Mouse (Mus musculus) gastrocnemius, adult 18-20 months (tissue): ENCODE data around the gene Srrm2. TPM values are rescaled to one million over a fixed set of nuclear protein-coding genes. Genes with fewer than 3 reads are reported as not detected.

Experiments
- DNase-seq: peaks from one replicate; pipeline ENCODE4 v3.0.0; 2021; ENCODE audit warnings: low spot score
- long read RNA-seq, 2 experiments: library from polyadenylated mRNA; stranded (forward); transcript quantifications; one replicate each; pipeline ENCODE4 v2.0.0; 2021
- total RNA-seq, 2 experiments: library from RNA; stranded (reverse); gene quantifications; 2 replicates each; pipeline ENCODE4 v1.2.3; 2021

Srrm2 gene
- total RNA-seq: 100 to 1,000 TPM; 145 to 160 TPM
- long read RNA-seq, experiment 1, partial matches to known transcripts: 3 of 9 reads
- long read RNA-seq, experiment 1, other reads (novel, unspliced or antisense): 6 of 9 reads
- long read RNA-seq, experiment 2, partial matches to known transcripts: 1 of 11 reads
- long read RNA-seq, experiment 2, other reads (novel, unspliced or antisense): 9 of 11 reads

- DNase-seq: peak; percentile 27
Measured at GRCm38 (mm10) chr17:23790269-23791078, at the start of gene Srrm2. Gene Srrm2 (plus strand): TSS chr17:23790532.

- DNase-seq: no peak
Measured at GRCm38 (mm10) chr17:23740598-23741021, 49.7 kb upstream of the Srrm2 start, which contains the start of gene Paqr4. Gene Paqr4 (minus strand): TSS chr17:23740867.

- no peak for DNase-seq
Measured at GRCm38 (mm10) chr17:23741359-23742209, 48.7 kb upstream of the Srrm2 start.

GRCm38 (mm10) chr17:23742210-23742793, 48.0 kb upstream of the Srrm2 start:
- DNase-seq: no peak

- DNase-seq: no peak
Measured at GRCm38 (mm10) chr17:23742941-23743340, 47.4 kb upstream of the Srrm2 start.

GRCm38 (mm10) chr17:23744076-23744475, 46.3 kb upstream of the Srrm2 start:
- no peak for DNase-seq

- no peak for DNase-seq
Measured at GRCm38 (mm10) chr17:23744651-23745050, 45.7 kb upstream of the Srrm2 start.

GRCm38 (mm10) chr17:23745301-23746251, 44.8 kb upstream of the Srrm2 start, which contains the start of gene Kremen2:
Gene Kremen2 (minus strand): TSS chr17:23745833.
- no peak for DNase-seq

GRCm38 (mm10) chr17:23746311-23746710, 44.0 kb upstream of the Srrm2 start:
- DNase-seq: no peak

GRCm38 (mm10) chr17:23746767-23747166, 43.6 kb upstream of the Srrm2 start:
- DNase-seq: no peak

GRCm38 (mm10) chr17:23747471-23747870, 42.9 kb upstream of the Srrm2 start:
- DNase-seq: no peak

- no peak for DNase-seq
Measured at GRCm38 (mm10) chr17:23748026-23748425, 42.3 kb upstream of the Srrm2 start.

GRCm38 (mm10) chr17:23748631-23749391, 41.5 kb upstream of the Srrm2 start:
- peak; percentile 90 for DNase-seq

GRCm38 (mm10) chr17:23749400-23750191, 40.7 kb upstream of the Srrm2 start:
- no peak for DNase-seq

- DNase-seq: no peak
Measured at GRCm38 (mm10) chr17:23755689-23756088, 34.6 kb upstream of the Srrm2 start.

- DNase-seq: no peak
Measured at GRCm38 (mm10) chr17:23757581-23757980, 32.8 kb upstream of the Srrm2 start.

- no peak for DNase-seq
Measured at GRCm38 (mm10) chr17:23758801-23759200, 31.5 kb upstream of the Srrm2 start.

- DNase-seq: no peak
Measured at GRCm38 (mm10) chr17:23760231-23760630, 30.1 kb upstream of the Srrm2 start.

GRCm38 (mm10) chr17:23761155-23761554, 29.2 kb upstream of the Srrm2 start:
- no peak for DNase-seq
